Mouse (Mus musculus) cerebral cortex, adult 2 months (tissue): Measurements from ENCODE around the gene Bcas3.

Experiments used
- WGBS: fragments of 180-500 bp; shearing (Covaris S2); methylation state at CpG from one replicate; pipeline ENCODE4 v1.1.7; 2018; 5-methylcytosine and 5-hydroxymethylcytosine counted together

Bcas3 gene

GRCm38 (mm10) chr11:85529531-85530285, 176.7 kb downstream of the Bcas3 start:
- 81% methylated on average over 5 of the region's 5 CpGs for WGBS

DNA sequence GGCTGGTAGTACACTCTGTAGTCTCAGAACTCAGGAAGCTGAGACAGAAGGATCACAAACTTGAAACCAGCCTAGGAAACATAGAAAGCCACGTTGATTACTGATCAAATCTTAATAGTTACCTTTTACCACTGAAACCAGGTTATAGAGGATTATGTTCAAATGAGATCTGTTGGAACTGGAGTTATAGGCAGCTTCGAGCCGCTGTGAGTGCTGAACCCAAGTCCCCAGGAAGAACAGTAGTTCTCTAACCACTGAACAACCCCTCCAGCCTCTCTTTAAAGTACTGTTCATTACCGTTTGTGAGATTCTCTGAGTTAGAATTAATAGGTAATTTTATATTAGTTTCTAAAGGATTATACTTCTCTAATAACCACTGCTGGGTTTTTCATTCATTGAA, 188.0 kb downstream of the Bcas3 start:
- WGBS, result 90% methylated on average over 4 of the region's 4 CpGs

DNA sequence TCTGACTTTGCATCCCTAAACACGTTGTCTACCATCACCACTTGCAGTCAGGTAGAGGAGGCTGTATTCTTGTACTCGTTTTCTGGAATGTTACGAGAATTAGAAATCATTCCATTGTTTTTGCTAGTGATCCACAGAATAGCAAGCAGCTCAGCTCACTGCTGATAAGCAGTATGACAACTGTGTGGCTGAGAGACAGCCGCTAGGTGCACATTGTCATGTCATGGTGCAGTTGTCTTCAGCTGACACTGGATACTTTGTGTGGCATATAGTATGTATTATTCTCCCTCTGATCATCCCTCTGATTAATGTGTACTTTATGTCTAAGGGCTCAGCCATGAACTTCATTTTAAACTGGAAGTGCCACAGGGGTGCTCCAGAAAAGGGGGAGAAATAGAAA, 190.3 kb downstream of the Bcas3 start:
- 83% methylated on average over 4 of the region's 4 CpGs for WGBS

GRCm38 (mm10) chr11:85545602-85546001, 192.6 kb downstream of the Bcas3 start:
- WGBS, result 80% methylated on average over 5 of the region's 5 CpGs

GRCm38 (mm10) chr11:85547966-85548365, 195.0 kb downstream of the Bcas3 start:
- 78% methylated on average over 6 of the region's 6 CpGs for WGBS

DNA sequence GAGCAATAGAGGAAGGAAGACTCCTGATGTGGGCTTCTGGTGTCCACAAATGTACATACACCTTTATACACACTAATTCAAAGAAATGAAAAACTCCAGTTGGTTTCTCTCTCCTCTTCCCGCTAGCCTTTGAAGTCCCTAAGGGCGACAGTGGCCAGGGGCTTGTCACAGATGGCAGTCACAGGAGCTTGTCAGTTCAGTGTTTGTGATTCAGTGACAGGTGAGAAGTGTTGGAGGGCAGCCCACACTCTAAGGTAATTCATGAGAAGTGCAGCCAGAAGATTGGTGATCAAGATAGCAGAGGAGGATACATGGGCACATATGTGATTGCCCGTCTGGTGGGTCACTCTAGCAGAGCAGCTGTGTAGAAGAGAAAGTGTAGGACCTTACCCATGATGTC, 196.7 kb downstream of the Bcas3 start:
- 94% methylated on average over 3 of the region's 3 CpGs for WGBS

GRCm38 (mm10) chr11:85555066-85555465, 202.1 kb downstream of the Bcas3 start:
- 76% methylated on average over 1 of the region's 1 CpGs for WGBS

DNA sequence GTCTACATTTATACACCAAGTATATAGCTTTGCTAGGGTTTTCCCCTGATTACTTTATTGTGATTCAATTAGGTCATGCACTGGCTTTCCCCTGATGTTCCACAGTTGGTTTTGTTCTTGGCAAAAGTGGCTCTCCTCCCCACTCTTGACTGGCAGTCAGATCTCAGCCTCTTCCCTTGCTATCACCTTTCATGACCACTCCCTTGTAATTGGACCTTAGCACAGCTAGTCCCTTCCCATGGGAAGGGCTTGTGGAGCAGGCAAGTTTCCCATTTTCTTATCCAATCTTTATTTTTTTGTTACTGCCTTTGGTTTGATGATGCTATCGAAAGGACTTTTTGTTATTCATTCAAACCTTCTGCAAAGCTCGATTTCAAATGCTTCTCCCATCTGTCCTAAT, 202.8 kb downstream of the Bcas3 start:
- WGBS, result 74% methylated on average over 2 of the region's 2 CpGs

GRCm38 (mm10) chr11:85565068-85565467, 212.1 kb downstream of the Bcas3 start:
- WGBS, result 78% methylated on average over 2 of the region's 2 CpGs

- 80% methylated on average over 3 of the region's 3 CpGs for WGBS
These were observed 218.1 kb downstream of the Bcas3 start for GRCm38 (mm10) chr11:85571040-85571439.

DNA sequence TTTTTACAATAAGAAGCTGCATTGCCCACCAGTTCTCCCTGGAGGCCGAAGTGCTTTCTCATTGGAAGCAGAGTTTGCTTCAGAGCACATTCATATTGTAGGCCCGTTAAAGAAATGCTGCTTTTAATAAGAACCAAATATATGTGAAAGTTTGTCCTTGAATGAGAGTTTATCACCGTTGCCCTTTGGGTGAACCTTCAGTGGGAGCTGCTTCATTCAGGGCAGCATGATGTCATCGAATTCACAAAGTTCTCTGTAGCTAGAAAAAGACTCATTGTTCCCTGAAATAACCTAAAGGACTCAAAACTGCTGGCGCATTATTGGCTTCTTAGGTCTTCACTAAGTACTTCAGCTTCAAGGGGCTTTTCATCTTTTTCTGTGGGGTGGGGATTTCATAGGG, 219.0 kb downstream of the Bcas3 start:
- 56% methylated on average over 5 of the region's 5 CpGs for WGBS

DNA sequence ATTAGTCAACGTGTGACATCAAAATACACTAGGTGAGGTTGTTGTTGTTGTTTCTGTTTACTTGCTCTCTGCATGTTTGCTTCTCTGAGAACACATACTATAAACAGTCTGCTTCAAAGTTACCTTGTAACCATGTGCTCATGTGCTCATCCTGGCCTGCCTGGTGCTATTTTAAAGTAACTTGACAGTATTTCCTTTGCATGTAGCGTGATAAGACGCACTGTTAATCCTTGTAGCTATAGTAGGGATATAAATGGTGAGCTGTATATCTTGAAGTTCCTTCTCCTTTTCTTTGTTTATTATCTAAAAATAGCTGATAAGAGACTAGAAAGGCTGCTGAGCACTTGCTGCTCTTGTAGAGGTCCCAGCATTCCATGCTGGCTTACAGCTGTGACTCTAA, 219.6 kb downstream of the Bcas3 start:
- WGBS, result 90% methylated on average over 3 of the region's 3 CpGs

GRCm38 (mm10) chr11:85574496-85574895, 221.5 kb downstream of the Bcas3 start:
- WGBS, result 45% methylated on average over 4 of the region's 4 CpGs

DNA sequence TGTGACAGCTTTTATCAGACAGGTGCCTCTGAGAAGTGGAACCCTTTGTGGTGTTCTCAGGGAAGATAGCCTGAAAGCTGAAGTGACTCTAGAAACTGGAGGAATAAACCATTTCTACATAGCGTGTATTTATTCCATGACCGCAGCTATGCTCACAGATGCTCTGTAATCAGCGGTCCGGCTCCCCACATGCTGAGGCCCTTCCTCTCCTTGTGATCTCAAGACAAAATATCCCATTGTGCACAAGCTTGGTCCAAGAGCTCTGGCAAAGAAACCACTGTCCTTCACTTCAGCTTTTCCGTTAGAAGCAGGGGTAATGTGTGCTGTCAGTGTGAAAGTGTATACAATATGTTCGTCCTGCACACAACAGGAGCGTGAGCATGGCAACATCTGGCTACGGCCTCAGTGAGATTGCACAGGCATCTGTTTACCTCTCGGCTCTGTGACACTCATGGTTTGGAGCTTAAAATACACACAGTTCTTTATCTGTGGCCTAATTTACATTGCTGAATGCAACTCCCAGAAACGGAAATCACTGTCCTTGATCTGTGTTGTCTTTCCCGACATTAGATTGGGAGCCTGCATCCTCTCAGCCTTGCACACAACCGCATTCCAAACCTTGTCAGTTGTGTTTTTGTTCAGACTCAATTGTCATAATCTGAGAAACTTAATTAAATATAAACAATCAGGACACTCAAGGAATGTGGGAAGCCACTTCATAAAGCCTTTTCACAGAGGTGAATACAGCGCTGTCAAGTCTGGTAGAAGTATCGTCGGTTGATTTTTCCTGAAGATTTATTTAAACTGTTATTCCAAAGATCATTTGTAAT, 225.1 kb downstream of the Bcas3 start:
- WGBS, result 60% methylated on average over 15 of the region's 15 CpGs

DNA sequence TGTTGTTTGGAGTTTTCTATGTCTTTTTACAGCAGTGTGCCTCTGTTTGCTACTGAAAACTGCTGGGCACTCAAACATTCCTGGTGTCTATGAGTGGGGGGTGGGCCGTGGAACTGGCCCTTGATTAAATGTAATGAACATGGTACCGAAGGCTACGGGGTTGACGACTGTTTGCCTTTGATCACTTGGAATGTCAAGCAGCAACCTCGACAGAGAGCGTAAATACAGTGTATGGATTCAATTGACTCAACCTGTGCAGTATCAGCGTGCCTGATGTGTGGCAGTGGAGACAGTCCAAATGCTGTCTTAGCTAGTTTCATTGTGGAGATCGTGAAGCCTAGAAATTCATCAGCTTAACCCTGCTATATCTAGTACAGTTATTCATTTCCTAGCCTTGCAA, 231.1 kb downstream of the Bcas3 start:
- WGBS, result 86% methylated on average over 8 of the region's 8 CpGs

- WGBS, result 48% methylated on average over 3 of the region's 3 CpGs
These were observed 240.7 kb downstream of the Bcas3 start for GRCm38 (mm10) chr11:85593636-85594035.

- 98% methylated on average over 3 of the region's 3 CpGs for WGBS
These were observed 250.8 kb downstream of the Bcas3 start for GRCm38 (mm10) chr11:85603546-85604322.

- WGBS, result 35% methylated on average over 5 of the region's 5 CpGs
These were observed 256.5 kb downstream of the Bcas3 start for GRCm38 (mm10) chr11:85609303-85609940.

DNA sequence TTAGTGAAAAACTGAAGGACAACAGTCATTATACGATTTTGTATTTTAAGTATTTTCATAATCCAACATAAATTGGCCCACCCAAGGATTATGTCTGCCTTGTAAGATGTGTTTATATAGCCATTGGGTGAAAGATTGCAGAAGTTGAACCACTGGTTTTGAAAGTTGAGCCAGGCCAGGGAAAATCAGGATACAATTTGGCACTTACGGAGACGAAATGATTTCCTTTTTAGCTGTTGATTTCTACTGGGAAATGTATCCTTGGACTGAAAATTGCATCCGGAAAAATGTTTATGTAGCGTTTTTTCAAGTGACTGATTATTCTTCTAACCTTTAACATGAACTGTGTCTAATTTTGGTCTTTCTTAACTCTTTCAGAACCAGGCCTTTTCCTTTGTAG, 260.1 kb downstream of the Bcas3 start:
- WGBS, result 77% methylated on average over 5 of the region's 5 CpGs

DNA sequence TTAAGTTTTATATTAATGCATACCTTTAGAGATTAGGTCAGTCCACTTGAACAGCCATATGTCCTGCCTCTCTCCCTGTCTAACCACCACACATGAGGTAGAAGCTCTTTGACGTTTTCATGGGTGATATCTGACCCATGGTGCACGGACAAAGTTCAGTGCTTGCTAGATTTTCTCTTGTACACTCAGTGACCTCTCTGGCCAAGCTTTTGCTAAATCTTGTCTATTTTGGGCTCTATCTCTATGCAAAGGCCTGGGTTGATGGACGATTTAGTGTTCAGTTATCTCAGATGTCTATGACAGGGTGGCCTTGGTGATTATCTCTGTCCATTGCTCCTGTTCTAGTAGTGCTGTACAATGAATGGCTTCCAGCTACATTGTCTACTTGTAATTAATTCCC, 260.6 kb downstream of the Bcas3 start:
- WGBS, result 95% methylated on average over 3 of the region's 3 CpGs

- WGBS, result 77% methylated on average over 7 of the region's 7 CpGs
These were observed 261.5 kb downstream of the Bcas3 start for GRCm38 (mm10) chr11:85614431-85614830.

DNA sequence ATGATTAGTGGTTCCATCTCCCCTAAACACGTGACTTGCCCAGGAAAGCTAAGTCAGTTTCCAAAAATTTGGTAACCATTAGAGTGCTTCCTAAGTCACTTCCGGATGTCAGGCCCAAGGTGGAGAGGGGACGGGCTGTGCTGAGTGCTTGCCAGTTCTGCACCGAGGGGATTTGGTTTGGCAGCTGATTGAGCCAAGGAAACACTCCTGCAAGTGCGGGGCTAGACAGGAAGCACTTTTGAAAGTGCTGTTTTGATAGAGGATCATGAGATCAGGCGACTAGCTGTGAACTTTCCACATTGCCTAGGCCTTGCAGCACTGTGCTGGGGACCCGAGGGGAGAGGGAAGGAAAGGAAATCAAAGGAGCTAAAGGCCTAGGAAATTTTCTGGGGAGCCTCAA, 262.5 kb downstream of the Bcas3 start:
- WGBS, result 65% methylated on average over 7 of the region's 7 CpGs
